Mouse (Mus musculus): Measurements from ENCODE around the gene Adamts10.
A peak's percentile ranks its signal among the peaks of the same experiment; 100 is the strongest.

Adamts10 gene

GRCm38 (mm10) chr17:33554536-33554935, 30.5 kb downstream of the Adamts10 start:
- DNase-seq, result no peak

- DNase-seq, result peak; percentile 44 to 59
These were observed 31.3 kb downstream of the Adamts10 start, which contains the start of gene Myo1f for GRCm38 (mm10) chr17:33555223-33555855. Gene Myo1f, plus strand, starts transcription at chr17:33555707.

GRCm38 (mm10) chr17:33557922-33558321, 33.9 kb downstream of the Adamts10 start:
- no peak for DNase-seq

GRCm38 (mm10) chr17:33563527-33564076, 39.6 kb downstream of the Adamts10 start:
- DNase-seq, result no peak

GRCm38 (mm10) chr17:33564599-33564998, 40.6 kb downstream of the Adamts10 start:
- DNase-seq, result no peak

- no peak for DNase-seq
These were observed 42.2 kb downstream of the Adamts10 start for GRCm38 (mm10) chr17:33566182-33566581.

GRCm38 (mm10) chr17:33584061-33584460, 60.1 kb downstream of the Adamts10 start:
- DNase-seq, result no peak

- DNase-seq, result no peak
These were observed 62.0 kb downstream of the Adamts10 start for GRCm38 (mm10) chr17:33586011-33586410.

GRCm38 (mm10) chr17:33597271-33597670, 73.3 kb downstream of the Adamts10 start:
- DNase-seq, result no peak

- no peak for DNase-seq
These were observed 74.5 kb downstream of the Adamts10 start for GRCm38 (mm10) chr17:33598506-33598905.

- no peak for DNase-seq
These were observed 76.0 kb downstream of the Adamts10 start for GRCm38 (mm10) chr17:33599836-33600475.

- DNase-seq, result no peak
These were observed 76.8 kb downstream of the Adamts10 start for GRCm38 (mm10) chr17:33600831-33601230.

GRCm38 (mm10) chr17:33601947-33602346, 77.9 kb downstream of the Adamts10 start:
- DNase-seq, result no peak

Measured in thymus, adult 18-20 months (tissue).